Mouse (Mus musculus) brain, adult 2 months (tissue): ENCODE results near the gene Chkb.
A peak's percentile ranks its signal among the peaks of the same experiment; 100 is the strongest.

Experiments used
- DNase-seq: peaks from one replicate; pipeline ENCODE4 v3.0.0; 2011; ENCODE audit warnings: low read depth, low spot score

The Chkb gene

GRCm38 (mm10) chr15:89429352-89430221 lies at the start of gene Chkb, which contains the start of the genes C730034F03Rik and Gm44502:
Gene Chkb, minus strand, starts transcription at chr15:89429908.
Gene C730034F03Rik, plus strand, starts transcription at chr15:89429589.
Gene Gm44502, minus strand, starts transcription at chr15:89429696.
- DNase-seq = peak; percentile 99

- DNase-seq = no peak
Measured at GRCm38 (mm10) chr15:89478622-89479021, 48.9 kb upstream of the Chkb start.

- DNase-seq = no peak
Measured at GRCm38 (mm10) chr15:89477806-89478205, 48.1 kb upstream of the Chkb start.

GRCm38 (mm10) chr15:89477091-89477491 lies 47.4 kb upstream of the Chkb start, which contains the start of gene Arsa:
Gene Arsa, minus strand, starts transcription at chr15:89477425.
- no peak for DNase-seq

- no peak for DNase-seq
Measured at GRCm38 (mm10) chr15:89476475-89476815, 46.7 kb upstream of the Chkb start.

GRCm38 (mm10) chr15:89475611-89476474 lies 46.1 kb upstream of the Chkb start:
- DNase-seq = peak; percentile 98

GRCm38 (mm10) chr15:89475293-89475600 lies 45.5 kb upstream of the Chkb start:
- no peak for DNase-seq

GRCm38 (mm10) chr15:89474596-89475292 lies 45.0 kb upstream of the Chkb start:
- DNase-seq = no peak

GRCm38 (mm10) chr15:89473921-89474320 lies 44.2 kb upstream of the Chkb start:
- no peak for DNase-seq

GRCm38 (mm10) chr15:89473370-89473769 lies 43.7 kb upstream of the Chkb start:
- no peak for DNase-seq

- DNase-seq = no peak
Measured at GRCm38 (mm10) chr15:89471476-89471875, 41.8 kb upstream of the Chkb start.

- DNase-seq = peak; percentile 72
Measured at GRCm38 (mm10) chr15:89468577-89468976, 38.9 kb upstream of the Chkb start.

- peak; percentile 63 for DNase-seq
Measured at GRCm38 (mm10) chr15:89465052-89465451, 35.3 kb upstream of the Chkb start.

- DNase-seq = peak; percentile 58
Measured at GRCm38 (mm10) chr15:89463334-89464235, 33.9 kb upstream of the Chkb start.

GRCm38 (mm10) chr15:89462176-89462575 lies 32.5 kb upstream of the Chkb start:
- DNase-seq = no peak

- DNase-seq = no peak
Measured at GRCm38 (mm10) chr15:89461321-89461720, 31.6 kb upstream of the Chkb start.

GRCm38 (mm10) chr15:89460298-89460697 lies 30.6 kb upstream of the Chkb start:
- peak; percentile 55 for DNase-seq

GRCm38 (mm10) chr15:89459821-89460220 lies 30.1 kb upstream of the Chkb start:
- peak; percentile 57 for DNase-seq

GRCm38 (mm10) chr15:89458942-89459341 lies 29.2 kb upstream of the Chkb start:
- DNase-seq = no peak

- DNase-seq = peak; percentile 48
Measured at GRCm38 (mm10) chr15:89455642-89456041, 25.9 kb upstream of the Chkb start.

- no peak for DNase-seq
Measured at GRCm38 (mm10) chr15:89454857-89455256, 25.1 kb upstream of the Chkb start.
